8 mouse cellular contexts compared by ENCODE assay signal in the genomic region with DNA sequence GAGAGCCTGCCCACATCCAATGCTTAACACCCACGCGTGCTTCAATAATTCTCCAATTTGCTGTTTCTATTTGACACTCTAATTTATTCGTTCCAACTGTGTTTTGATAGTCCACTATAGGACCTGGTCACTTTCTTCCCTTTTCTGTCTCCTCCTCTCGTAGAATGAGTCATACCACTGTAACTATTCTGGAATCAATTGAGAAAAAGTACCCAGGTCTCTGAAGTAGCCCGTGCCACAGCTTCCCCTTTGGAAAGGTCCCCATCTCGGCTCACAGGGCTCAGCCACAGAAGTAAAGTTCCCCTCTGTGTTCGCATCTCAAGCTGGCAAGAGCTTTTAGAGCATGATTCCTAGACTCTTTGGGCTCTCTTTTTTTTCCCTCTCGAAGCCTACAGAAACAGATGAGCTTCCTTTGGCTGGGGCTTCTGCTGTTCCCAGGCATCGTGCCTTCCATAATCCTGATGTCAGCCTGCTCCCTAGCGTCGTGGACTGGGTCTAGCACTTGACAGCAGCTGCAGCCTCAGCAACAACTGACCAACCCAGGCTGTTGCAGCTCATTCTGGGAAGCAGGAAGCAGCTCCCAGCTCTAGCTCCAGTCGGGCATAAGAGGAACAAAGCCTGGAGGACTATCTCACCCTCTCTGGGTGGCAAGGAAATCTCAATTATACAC. TPM values are rescaled to one million over a fixed set of nuclear protein-coding genes. Genes with fewer than 3 reads are reported as not detected.
DNase-seq lines count a peak whose midpoint lies in the region; ATAC-seq and TF ChIP-seq lines count a peak whose summit lies in the region.

No protein-coding gene starts in this region.

- no peak for ATAC-seq in liver, embryonic 11.5 days (replicated peaks; ENCODE audit: low FRiP score)
- ATAC-seq in forebrain, embryonic 11.5 days (replicated peaks; ENCODE audit: low FRiP score): peak; percentile 64
- peak; percentile 88 for ATAC-seq in heart, embryonic 15.5 days (replicated peaks; ENCODE audit: insufficient number of reproducible peaks, insufficient read depth, low FRiP score, low read depth)

- H3K9ac ChIP-seq in liver, embryonic 11.5 days (ENCODE audit: low read depth, low read length): no peak overlapping the region
- H3K9ac ChIP-seq in forebrain, embryonic 11.5 days (ENCODE audit: low read length): no peak overlapping the region
- 0 out of 2 replicates have a peak overlapping the region, but pooled peaks have one; percentile 33 for H3K9ac ChIP-seq in heart, embryonic 15.5 days

- 36% methylated on average over 12 of the region's 12 CpGs for WGBS in liver, embryonic 11.5 days
- 46% methylated on average over 12 of the region's 12 CpGs for WGBS in forebrain, embryonic 11.5 days
- 34% methylated on average over 12 of the region's 12 CpGs for WGBS in heart, embryonic 15.5 days
- 27% methylated on average over 12 of the region's 12 CpGs for WGBS in lung, adult 2 months

- TF ChIP-seq CTCF in lung, adult 2 months (IDR thresholded peaks at IDR 0.05; ENCODE audit: insufficient read depth, low read length): peak; percentile 66

- H3K36me3 ChIP-seq in liver, embryonic 11.5 days (ENCODE audit: control insufficient read depth, insufficient read depth, low read length): no peaks in the 10 kb centered on the region
- H3K36me3 ChIP-seq in forebrain, embryonic 11.5 days (ENCODE audit: control insufficient read depth, insufficient read depth, low read length): no peaks in the 10 kb centered on the region
- no peaks in the 10 kb centered on the region for H3K36me3 ChIP-seq in heart, embryonic 15.5 days

- DNase-seq in liver: peak; percentile 23
- DNase-seq in liver, embryonic 11.5 days (ENCODE audit: low spot score): no peak
- peak; percentile 80 for DNase-seq in forebrain, embryonic 11.5 days (ENCODE audit: low spot score)
- peak; percentile 73 to 82 for DNase-seq in kidney, postnatal 4 days
- DNase-seq in lung, adult 2 months: peak; percentile 22
- peak; percentile 85 for DNase-seq in retina, embryonic 14.5 days (ENCODE audit: low spot score)
- no peak for DNase-seq in c-Kit-positive CD71-positive TER-119-positive erythroid progenitor cells, embryonic 14.5 days (ENCODE audit: low spot score)

- no peak overlapping the region for H3K27ac ChIP-seq in liver, embryonic 11.5 days (ENCODE audit: low read depth, low read length)
- no peak overlapping the region for H3K27ac ChIP-seq in forebrain, embryonic 11.5 days (ENCODE audit: low read depth, low read length)
- H3K27ac ChIP-seq in heart, embryonic 15.5 days: no peak overlapping the region

- H3K27me3 ChIP-seq in liver, embryonic 11.5 days (replicated peaks; ENCODE audit: control insufficient read depth, insufficient read depth, low read length): no peaks in the 10 kb centered on the region
- no peaks in the 10 kb centered on the region for H3K27me3 ChIP-seq in forebrain, embryonic 11.5 days (ENCODE audit: control insufficient read depth, insufficient read depth, low read length)
- no peaks in the 10 kb centered on the region; the same call in 1 of the 2 replicates for H3K27me3 ChIP-seq in heart, embryonic 15.5 days

- no peak overlapping the region for H3K4me2 ChIP-seq in liver, embryonic 11.5 days
- H3K4me2 ChIP-seq in forebrain, embryonic 11.5 days (ENCODE audit: low read depth, low read length, severe bottlenecking): no peak overlapping the region
- H3K4me2 ChIP-seq in heart, embryonic 15.5 days: peak overlapping the region; percentile 33; the same call in 1 of the 2 replicates

- no peak overlapping the region for H3K4me3 ChIP-seq in liver, embryonic 11.5 days (ENCODE audit: low read depth, low read length)
- H3K4me3 ChIP-seq in forebrain, embryonic 11.5 days (ENCODE audit: low read depth, low read length): no peak overlapping the region
- no peak overlapping the region for H3K4me3 ChIP-seq in heart, embryonic 15.5 days
- H3K4me3 ChIP-seq in lung, adult 2 months (replicated peaks; ENCODE audit: extremely low read depth, low read depth, low read length): no peak overlapping the region

- TF ChIP-seq POLR2A in lung, adult 2 months (IDR thresholded peaks at IDR 0.05; ENCODE audit: borderline replicate concordance, extremely low read depth, low read depth, low read length): no peak

- H3K9me3 ChIP-seq in liver, embryonic 11.5 days (ENCODE audit: control insufficient read depth, low read length): no peaks in the 10 kb centered on the region
- no peaks in the 10 kb centered on the region for H3K9me3 ChIP-seq in forebrain, embryonic 11.5 days (ENCODE audit: control insufficient read depth, low read length)
- no peaks in the 10 kb centered on the region for H3K9me3 ChIP-seq in heart, embryonic 15.5 days (replicated peaks)

- no peaks in the 10 kb centered on the region for H3K4me1 ChIP-seq in liver, embryonic 11.5 days (replicated peaks; ENCODE audit: control insufficient read depth, insufficient read depth, low read length)
- H3K4me1 ChIP-seq in forebrain, embryonic 11.5 days (replicated peaks; ENCODE audit: control insufficient read depth, insufficient read depth, low read length): peaks cover 18% of the 10 kb centered on the region
- H3K4me1 ChIP-seq in heart, embryonic 15.5 days (replicated peaks): peaks cover 29% of the 10 kb centered on the region
- no peaks in the 10 kb centered on the region for H3K4me1 ChIP-seq in lung, adult 2 months (ENCODE audit: control insufficient read depth, insufficient read depth, low read length)

RNA-seq across cellular contexts. Expression of a gene that starts 47.3 kb away (rescaled TPM):
- polyA plus RNA-seq in liver, embryonic 11.5 days (2014; fragmentation: Nextera tagmentation; extraction: Ambion mirVana): 0.06 TPM in 1 of 2 replicates, not detected in the other
- 0.15 and 0.36 TPM in 2 replicates for polyA plus RNA-seq in forebrain, embryonic 11.5 days (2014; fragmentation: Nextera tagmentation; extraction: Ambion mirVana)
- 1.1 and 1.3 TPM in 2 replicates for polyA plus RNA-seq in heart, embryonic 15.5 days (2015; fragmentation: Nextera tagmentation; extraction: Ambion mirVana)
- not detected in 2 replicates for polyA plus RNA-seq in lung, adult 2 months (2012; rRNA removed)

Comparison
In these comparisons a context has a peak if more than half of its experiments do, and no peak if none do; other contexts are left out.
1. DNase-seq: peak in liver (single experiment), forebrain, embryonic 11.5 days (single experiment), kidney, postnatal 4 days (2 of 2), lung, adult 2 months (single experiment) and retina, embryonic 14.5 days (single experiment); none in liver, embryonic 11.5 days (single experiment) and c-Kit-positive CD71-positive TER-119-positive erythroid progenitor cells, embryonic 14.5 days (single experiment).